Mouse (Mus musculus): ENCODE results near the gene Ncln. TPM values are rescaled to one million over a fixed set of nuclear protein-coding genes. Genes with fewer than 3 reads are reported as not detected.

Gene Ncln
- polyA plus RNA-seq, 1 experiment from 2014 or later = 97.9 TPM

GRCm38 (mm10) chr10:81497401-81498270, 1.4 kb upstream of the Ncln start:
- Histone ChIP-seq H3K4me1 (replicated peaks; ENCODE audit: control insufficient read depth, insufficient read depth, low read length) (peaks cover 47% of the 10 kb centered on the region), H3K9ac (ENCODE audit: low read depth, low read length) (peak overlapping the region; percentile 64), H3K27ac (ENCODE audit: low read depth, low read length) (peak overlapping the region; percentile 62), H3K9me3 (ENCODE audit: control insufficient read depth, low read length) (no peaks in the 10 kb centered on the region), H3K36me3 (ENCODE audit: control insufficient read depth, insufficient read depth, low read length) (peaks cover 8% of the 10 kb centered on the region), H3K27me3 (replicated peaks; ENCODE audit: control insufficient read depth, insufficient read depth, low read length) (no peaks in the 10 kb centered on the region), H3K4me3 (ENCODE audit: low read depth, low read length) (peak overlapping the region; percentile 92), H3K4me2 (peak overlapping the region; percentile 78)
- DNase-seq (ENCODE audit: low spot score) (no peak), ATAC-seq (replicated peaks; ENCODE audit: low FRiP score) (peak; percentile 18; the same call in 1 of the 2 replicates)
- 56% methylated on average over 17 of the region's 17 CpGs for WGBS

- no peaks in the 10 kb centered on the region for H3K9me3 ChIP-seq (ENCODE audit: control insufficient read depth, low read length)
- peak overlapping the region; percentile 62 for H3K27ac ChIP-seq (ENCODE audit: low read depth, low read length)
- peak overlapping the region; percentile 64 for H3K9ac ChIP-seq (ENCODE audit: low read depth, low read length)
- H3K4me1 ChIP-seq (replicated peaks; ENCODE audit: control insufficient read depth, insufficient read depth, low read length) = peaks cover 44% of the 10 kb centered on the region
- H3K36me3 ChIP-seq (ENCODE audit: control insufficient read depth, insufficient read depth, low read length) = peaks cover 10% of the 10 kb centered on the region
- peak overlapping the region; percentile 78 for H3K4me2 ChIP-seq
- WGBS = 28% methylated on average over 4 of the region's 4 CpGs
- ATAC-seq (replicated peaks; ENCODE audit: low FRiP score) (no peak), DNase-seq (ENCODE audit: low spot score) (no peak)
- H3K27me3 ChIP-seq (replicated peaks; ENCODE audit: control insufficient read depth, insufficient read depth, low read length) = no peaks in the 10 kb centered on the region
- H3K4me3 ChIP-seq (ENCODE audit: low read depth, low read length) = peak overlapping the region; percentile 92
These were observed 777 bp upstream of the Ncln start for GRCm38 (mm10) chr10:81496969-81497368.

GRCm38 (mm10) chr10:81495616-81496263, 452 bp downstream of the Ncln start:
- WGBS = under 1% methylated on average over 41 of the region's 41 CpGs
- Histone ChIP-seq H3K36me3 (ENCODE audit: control insufficient read depth, insufficient read depth, low read length) (peaks cover 19% of the 10 kb centered on the region), H3K27ac (ENCODE audit: low read depth, low read length) (peak overlapping the region; percentile 74), H3K4me3 (ENCODE audit: low read depth, low read length) (peak overlapping the region; percentile 92), H3K4me1 (replicated peaks; ENCODE audit: control insufficient read depth, insufficient read depth, low read length) (peaks cover 44% of the 10 kb centered on the region), H3K9me3 (ENCODE audit: control insufficient read depth, low read length) (no peaks in the 10 kb centered on the region), H3K4me2 (peak overlapping the region; percentile 78), H3K9ac (ENCODE audit: low read depth, low read length) (peak overlapping the region; percentile 95), H3K27me3 (replicated peaks; ENCODE audit: control insufficient read depth, insufficient read depth, low read length) (no peaks in the 10 kb centered on the region)
- peak; percentile 11 for ATAC-seq (replicated peaks; ENCODE audit: low FRiP score)
- no peak for DNase-seq (ENCODE audit: low spot score)

GRCm38 (mm10) chr10:81495151-81495550, 1.0 kb downstream of the Ncln start:
- Histone ChIP-seq H3K27me3 (replicated peaks; ENCODE audit: control insufficient read depth, insufficient read depth, low read length) (no peaks in the 10 kb centered on the region), H3K9me3 (ENCODE audit: control insufficient read depth, low read length) (no peaks in the 10 kb centered on the region), H3K4me1 (replicated peaks; ENCODE audit: control insufficient read depth, insufficient read depth, low read length) (peaks cover 44% of the 10 kb centered on the region), H3K36me3 (ENCODE audit: control insufficient read depth, insufficient read depth, low read length) (peaks cover 25% of the 10 kb centered on the region), H3K9ac (ENCODE audit: low read depth, low read length) (peak overlapping the region; percentile 95), H3K4me2 (peak overlapping the region; percentile 78), H3K27ac (ENCODE audit: low read depth, low read length) (peak overlapping the region; percentile 74; the same call in 1 of the 2 replicates), H3K4me3 (ENCODE audit: low read depth, low read length) (peak overlapping the region; percentile 92)
- 62% methylated on average over 6 of the region's 6 CpGs for WGBS
- DNase-seq (ENCODE audit: low spot score) = no peak
- no peak for ATAC-seq (replicated peaks; ENCODE audit: low FRiP score)

- peak overlapping the region; percentile 78 for H3K4me2 ChIP-seq
- peak overlapping the region; percentile 92 for H3K4me3 ChIP-seq (ENCODE audit: low read depth, low read length)
- 75% methylated on average over 11 of the region's 11 CpGs for WGBS
- no peak for ATAC-seq (replicated peaks; ENCODE audit: low FRiP score)
- no peaks in the 10 kb centered on the region for H3K27me3 ChIP-seq (replicated peaks; ENCODE audit: control insufficient read depth, insufficient read depth, low read length)
- DNase-seq (ENCODE audit: low spot score) = no peak
- peak overlapping the region; percentile 95 for H3K9ac ChIP-seq (ENCODE audit: low read depth, low read length)
- peaks cover 30% of the 10 kb centered on the region for H3K36me3 ChIP-seq (ENCODE audit: control insufficient read depth, insufficient read depth, low read length)
- H3K9me3 ChIP-seq (ENCODE audit: control insufficient read depth, low read length) = no peaks in the 10 kb centered on the region
- peaks cover 42% of the 10 kb centered on the region for H3K4me1 ChIP-seq (replicated peaks; ENCODE audit: control insufficient read depth, insufficient read depth, low read length)
- no peak overlapping the region for H3K27ac ChIP-seq (ENCODE audit: low read depth, low read length)
These were observed 1.7 kb downstream of the Ncln start for GRCm38 (mm10) chr10:81494260-81495041.

- no peaks in the 10 kb centered on the region for H3K9me3 ChIP-seq (ENCODE audit: control insufficient read depth, low read length)
- H3K4me1 ChIP-seq (replicated peaks; ENCODE audit: control insufficient read depth, insufficient read depth, low read length) = peaks cover 36% of the 10 kb centered on the region
- ATAC-seq (replicated peaks; ENCODE audit: low FRiP score) (no peak), DNase-seq (ENCODE audit: low spot score) (no peak)
- H3K4me2 ChIP-seq = no peak overlapping the region
- WGBS = 83% methylated on average over 8 of the region's 8 CpGs
- peaks cover 34% of the 10 kb centered on the region for H3K36me3 ChIP-seq (ENCODE audit: control insufficient read depth, insufficient read depth, low read length)
- no peaks in the 10 kb centered on the region for H3K27me3 ChIP-seq (replicated peaks; ENCODE audit: control insufficient read depth, insufficient read depth, low read length)
- H3K9ac ChIP-seq (ENCODE audit: low read depth, low read length) = no peak overlapping the region
- no peak overlapping the region for H3K27ac ChIP-seq (ENCODE audit: low read depth, low read length)
- H3K4me3 ChIP-seq (ENCODE audit: low read depth, low read length) = peak overlapping the region; percentile 18
These were observed 2.5 kb downstream of the Ncln start for GRCm38 (mm10) chr10:81493601-81494220.

GRCm38 (mm10) chr10:81492606-81493240, 3.5 kb downstream of the Ncln start:
- Histone ChIP-seq H3K4me3 (ENCODE audit: low read depth, low read length) (no peak overlapping the region; the same call in 1 of the 2 replicates), H3K27ac (ENCODE audit: low read depth, low read length) (no peak overlapping the region), H3K27me3 (replicated peaks; ENCODE audit: control insufficient read depth, insufficient read depth, low read length) (no peaks in the 10 kb centered on the region), H3K36me3 (ENCODE audit: control insufficient read depth, insufficient read depth, low read length) (peaks cover 42% of the 10 kb centered on the region), H3K4me2 (no peak overlapping the region), H3K4me1 (replicated peaks; ENCODE audit: control insufficient read depth, insufficient read depth, low read length) (peaks cover 26% of the 10 kb centered on the region), H3K9me3 (ENCODE audit: control insufficient read depth, low read length) (no peaks in the 10 kb centered on the region), H3K9ac (ENCODE audit: low read depth, low read length) (no peak overlapping the region)
- ATAC-seq (replicated peaks; ENCODE audit: low FRiP score) = no peak
- WGBS = 89% methylated on average over 11 of the region's 11 CpGs
- no peak for DNase-seq (ENCODE audit: low spot score)

- 91% methylated on average over 9 of the region's 9 CpGs for WGBS
- H3K4me1 ChIP-seq (replicated peaks; ENCODE audit: control insufficient read depth, insufficient read depth, low read length) = peaks cover 15% of the 10 kb centered on the region
- ATAC-seq (replicated peaks; ENCODE audit: low FRiP score) = no peak
These were observed 5.2 kb downstream of the Ncln start for GRCm38 (mm10) chr10:81491018-81491417.

More at GRCm38 (mm10) chr10:81491018-81491417, 5.2 kb downstream of the Ncln start:
- peaks cover 54% of the 10 kb centered on the region for H3K36me3 ChIP-seq (ENCODE audit: control insufficient read depth, insufficient read depth, low read length)
- H3K4me3 ChIP-seq (ENCODE audit: low read depth, low read length) = no peak overlapping the region
- no peak overlapping the region for H3K4me2 ChIP-seq
- no peak overlapping the region for H3K9ac ChIP-seq (ENCODE audit: low read depth, low read length)
- no peaks in the 10 kb centered on the region for H3K27me3 ChIP-seq (replicated peaks; ENCODE audit: control insufficient read depth, insufficient read depth, low read length)
- H3K27ac ChIP-seq (ENCODE audit: low read depth, low read length) = no peak overlapping the region
- no peak for DNase-seq (ENCODE audit: low spot score)
- H3K9me3 ChIP-seq (ENCODE audit: control insufficient read depth, low read length) = no peaks in the 10 kb centered on the region
